Mouse (Mus musculus) liver, postnatal 0 days (tissue): ENCODE data around the gene Tmem147.

Experiments
- CTCF ChIP-seq: sonication (generic); IDR thresholded peaks from 2 replicates; pipeline ENCODE4 v1.5.1; 2016; ENCODE audit warnings: antibody characterized with exemption, low read depth
- EP300 ChIP-seq: IDR thresholded peaks from 2 replicates; pipeline ENCODE4 v1.6.1; 2016; ENCODE audit warnings: antibody characterized with exemption, low read depth, mild to moderate bottlenecking

GRCm38 (mm10) chr7:30717716-30718046 lies 11.7 kb downstream of the Tmem147 start:
- TF ChIP-seq EP300 (no peak), CTCF (no peak)
